Mouse (Mus musculus) cerebellum, postnatal 4 days (tissue): Measurements from ENCODE around the gene Klk6.

ENCODE experiments used
- DNase-seq, 2 experiments: peaks; one replicate each; pipeline ENCODE4 v3.0.0; 2022; ENCODE audit warnings: low spot score in 2 of 2, mixed read lengths in 1 of 2

Gene Klk6

DNA sequence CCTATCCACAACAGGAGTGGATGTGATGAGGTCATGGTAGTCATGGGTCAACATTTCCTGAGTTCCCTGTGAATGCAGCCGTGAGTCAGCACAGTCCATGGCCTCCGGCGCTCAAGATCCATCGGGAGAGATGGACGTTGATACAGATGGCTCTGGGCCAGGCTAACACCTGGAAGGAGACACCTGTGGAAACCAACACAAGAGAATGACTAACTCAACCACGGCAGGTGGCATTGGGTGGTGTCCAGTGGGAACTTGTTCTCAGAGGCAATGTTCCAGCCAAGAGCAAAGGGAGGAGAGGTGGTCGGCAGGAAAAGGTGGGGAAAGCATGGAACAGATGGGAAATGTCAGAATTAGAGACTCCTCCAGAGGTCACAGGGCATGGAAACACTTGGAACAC is 2.7 kb upstream of the Klk6 start:
- no peak for DNase-seq

DNA sequence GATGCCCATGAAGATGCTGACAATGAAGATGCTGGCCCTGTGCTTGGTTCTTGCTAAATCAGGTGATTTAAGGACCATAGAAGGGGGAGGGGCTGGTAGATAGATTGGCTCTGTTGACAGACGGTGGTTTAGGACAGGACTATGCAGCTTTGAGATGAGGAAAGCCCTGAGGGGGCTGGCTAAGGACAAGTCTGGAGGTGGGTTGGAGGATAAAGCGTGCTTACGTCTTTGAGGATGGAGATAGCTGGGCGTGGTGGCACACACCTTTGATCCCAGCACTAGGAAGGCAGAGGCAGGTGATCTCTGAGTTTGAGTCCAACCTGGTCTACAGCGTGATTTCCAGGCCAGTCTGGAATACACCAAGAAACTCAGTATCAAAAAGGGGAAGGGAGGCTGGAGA is 1.8 kb downstream of the Klk6 start:
- DNase-seq, result no peak

DNA sequence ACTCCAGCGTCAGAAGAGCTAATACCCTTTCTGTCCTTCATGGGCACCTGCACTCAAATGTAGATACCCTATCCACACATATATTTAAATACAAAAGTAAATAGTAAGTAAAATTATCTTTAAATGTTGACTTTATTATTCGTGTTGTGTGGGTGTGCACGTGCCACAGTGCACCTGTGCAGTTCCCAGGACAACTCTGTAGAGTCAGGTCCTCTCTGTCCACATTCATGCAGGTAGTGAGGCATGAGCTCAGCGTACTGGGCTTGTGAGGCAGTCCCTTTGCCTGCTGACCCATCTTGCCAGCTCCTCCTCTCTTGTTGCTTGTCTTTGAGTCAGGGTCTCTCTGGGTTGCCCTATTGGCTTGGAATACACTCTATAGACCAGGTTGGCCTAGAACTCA is 3.4 kb downstream of the Klk6 start:
- DNase-seq, result no peak

DNA sequence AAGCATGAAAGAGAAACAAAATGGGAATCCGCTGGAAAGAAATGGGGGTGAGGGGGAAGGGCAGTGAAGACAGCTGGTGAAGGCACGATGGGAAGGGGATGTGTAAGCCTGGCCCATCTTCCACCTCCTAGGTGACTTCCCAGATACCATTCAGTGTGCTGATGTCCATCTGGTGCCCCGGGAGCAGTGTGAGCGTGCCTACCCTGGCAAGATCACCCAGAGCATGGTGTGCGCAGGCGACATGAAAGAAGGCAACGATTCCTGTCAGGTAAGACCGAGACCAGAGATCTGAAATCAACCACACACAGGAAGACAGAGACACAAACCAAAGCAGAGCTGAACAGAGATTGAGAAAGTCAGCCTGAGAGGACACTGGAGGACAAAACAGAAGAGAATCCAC is 4.7 kb downstream of the Klk6 start:
- no peak for DNase-seq

DNA sequence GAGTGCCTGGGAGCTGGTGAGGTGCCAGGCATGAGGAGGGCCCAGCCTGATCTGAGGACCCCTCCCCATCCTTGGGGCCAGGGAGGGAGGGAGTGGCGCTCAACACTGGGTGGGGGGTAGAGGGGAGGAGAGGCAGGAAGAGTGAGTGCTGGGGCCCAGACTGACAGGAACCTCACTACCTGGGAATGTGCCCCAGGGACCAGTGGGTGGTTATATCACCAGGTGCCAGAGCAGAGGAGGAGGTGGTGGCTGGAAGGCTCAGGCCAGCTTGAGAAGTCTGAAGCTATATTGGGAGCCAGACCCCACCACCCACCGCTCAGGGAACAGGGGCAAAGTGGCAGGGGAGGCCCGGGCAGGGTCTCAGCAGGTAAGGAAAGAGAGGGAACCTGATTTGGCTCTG is 17.4 kb downstream of the Klk6 start, which contains the start of gene Klk5:
Gene Klk5 (plus strand): TSS at position 271 of the 400 bp plus-strand sequence.
- DNase-seq, result no peak

DNA sequence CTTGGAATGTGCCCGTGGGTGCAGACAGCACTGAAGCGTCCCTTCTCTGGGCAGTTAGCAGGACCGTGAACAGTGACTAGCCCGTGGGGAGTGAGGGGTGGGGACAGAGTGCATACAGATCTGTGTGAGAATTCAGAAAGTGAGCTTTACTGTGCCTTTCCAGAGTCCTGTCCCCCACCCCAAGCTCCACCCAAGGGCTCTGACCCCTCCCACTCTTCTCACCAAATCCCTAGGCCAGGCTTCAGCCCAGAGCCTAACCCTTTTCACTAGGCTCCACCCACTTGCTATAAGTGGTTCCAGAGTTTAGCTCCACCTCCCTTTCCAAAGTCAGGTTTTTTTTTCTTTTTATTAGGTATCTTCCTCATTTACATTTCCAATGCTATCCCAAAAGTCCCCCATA is 19.5 kb downstream of the Klk6 start:
- DNase-seq, result no peak

DNA sequence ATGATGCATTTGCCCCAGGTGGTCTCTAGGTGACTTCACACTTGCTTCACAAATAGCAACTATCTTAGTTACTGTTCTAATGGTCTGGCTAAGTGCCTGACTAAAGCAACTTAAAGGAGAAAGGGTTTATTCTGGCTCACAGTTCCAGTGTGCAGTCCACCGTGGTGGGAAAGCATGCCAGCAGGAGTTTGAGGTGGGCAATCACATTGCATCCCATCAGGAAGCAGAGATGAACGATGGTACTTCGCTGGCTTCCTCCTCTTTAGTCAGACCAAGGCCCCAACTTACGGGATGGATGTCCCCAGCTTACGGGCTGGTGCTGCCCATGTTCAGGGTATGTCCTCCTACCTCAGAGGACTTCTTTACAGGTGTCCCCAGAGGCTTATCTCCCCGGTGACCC is 27.3 kb downstream of the Klk6 start:
- DNase-seq, result no peak

DNA sequence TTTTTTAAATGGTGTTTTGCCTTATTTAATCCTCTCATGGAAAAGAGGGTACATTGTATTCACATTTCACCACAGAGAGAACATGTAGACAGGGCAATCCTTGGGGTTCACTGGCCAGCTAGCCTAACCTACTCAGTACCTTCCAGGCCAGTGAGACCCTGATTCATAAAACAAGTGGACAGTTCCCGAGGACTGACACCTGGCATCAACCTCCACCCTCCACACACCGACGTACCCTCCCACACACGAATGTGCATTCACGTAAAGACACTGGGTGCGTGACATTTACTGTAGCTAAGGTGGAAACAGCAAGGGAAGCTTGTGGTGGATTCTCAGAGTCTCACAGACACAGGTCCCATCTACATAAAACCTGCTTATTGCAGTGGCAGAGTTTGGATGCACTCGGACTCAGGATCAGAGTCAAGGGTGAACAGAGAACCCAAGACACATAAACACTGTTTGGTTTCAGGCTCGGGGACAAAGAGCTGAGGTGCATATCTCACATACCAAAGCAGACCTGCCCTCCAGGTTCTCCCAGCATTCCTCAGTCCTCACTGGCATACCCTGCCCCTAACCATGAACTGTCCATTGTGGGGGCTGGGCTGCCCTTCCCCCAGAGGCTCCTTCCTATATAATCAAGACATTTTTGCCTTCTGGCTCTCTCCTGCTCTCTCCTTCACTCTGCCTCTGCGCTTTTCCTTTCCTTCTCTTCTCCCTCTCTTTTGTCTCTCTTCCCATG is 30.5 kb downstream of the Klk6 start:
- DNase-seq, result no peak

DNA sequence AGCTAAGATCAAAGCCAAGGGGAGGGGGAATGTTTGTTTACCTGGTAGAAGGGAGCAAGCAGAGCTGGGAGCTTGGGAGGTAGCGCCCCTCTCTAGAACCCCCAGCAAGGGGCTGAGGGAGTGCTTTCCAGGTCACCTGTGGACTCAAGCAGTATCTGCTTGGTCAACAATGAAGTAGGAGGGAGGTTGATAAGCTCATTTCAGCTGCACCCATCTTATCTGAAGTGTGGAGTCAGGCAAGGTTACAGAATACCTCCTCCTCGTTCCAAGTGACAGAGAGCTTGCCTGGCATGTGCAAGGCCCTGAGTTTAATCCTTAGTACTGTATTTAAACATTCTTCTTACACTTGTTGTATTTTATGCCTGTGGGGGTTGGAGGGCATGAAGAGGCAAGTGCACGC is 31.4 kb downstream of the Klk6 start:
- DNase-seq, result no peak

DNA sequence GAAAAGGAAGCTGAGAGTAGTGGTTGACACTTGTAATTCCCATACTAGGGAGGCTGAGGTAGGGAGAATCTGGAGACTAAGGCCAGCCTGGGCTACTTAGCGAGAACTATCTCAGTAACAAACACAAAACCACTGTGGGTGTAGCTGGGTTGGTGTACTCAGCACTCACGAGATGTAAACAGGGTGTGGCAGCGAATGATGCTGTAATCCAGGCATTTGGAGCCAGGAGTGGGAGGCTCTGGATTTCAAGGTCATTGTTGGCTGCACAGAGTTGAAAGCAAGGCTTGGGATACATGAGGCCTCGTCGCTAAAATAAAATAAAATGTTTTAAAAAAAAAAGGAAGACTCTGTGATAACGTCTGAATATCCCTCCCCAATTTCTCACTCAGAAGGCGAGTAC is 32.0 kb downstream of the Klk6 start:
- DNase-seq, result no peak

DNA sequence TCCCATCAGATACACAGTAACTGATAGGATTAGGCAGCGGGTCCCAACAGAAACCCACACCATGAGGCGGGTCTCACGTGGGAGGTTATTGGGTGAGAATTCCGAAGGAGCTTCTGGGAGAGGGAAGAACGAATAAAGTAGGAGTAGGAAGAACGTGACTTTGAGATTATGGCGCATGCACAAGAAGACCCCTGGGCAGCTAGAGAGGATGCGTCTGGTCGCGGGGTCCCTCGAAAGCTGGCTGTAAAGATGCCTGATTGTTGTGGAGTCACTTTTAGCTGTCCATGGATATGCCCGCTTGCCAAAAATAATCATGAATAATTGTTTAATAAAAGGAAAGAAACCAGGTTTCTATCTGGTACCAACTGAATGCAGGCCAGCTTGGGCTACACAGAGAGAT is 33.2 kb downstream of the Klk6 start:
- DNase-seq, result no peak

DNA sequence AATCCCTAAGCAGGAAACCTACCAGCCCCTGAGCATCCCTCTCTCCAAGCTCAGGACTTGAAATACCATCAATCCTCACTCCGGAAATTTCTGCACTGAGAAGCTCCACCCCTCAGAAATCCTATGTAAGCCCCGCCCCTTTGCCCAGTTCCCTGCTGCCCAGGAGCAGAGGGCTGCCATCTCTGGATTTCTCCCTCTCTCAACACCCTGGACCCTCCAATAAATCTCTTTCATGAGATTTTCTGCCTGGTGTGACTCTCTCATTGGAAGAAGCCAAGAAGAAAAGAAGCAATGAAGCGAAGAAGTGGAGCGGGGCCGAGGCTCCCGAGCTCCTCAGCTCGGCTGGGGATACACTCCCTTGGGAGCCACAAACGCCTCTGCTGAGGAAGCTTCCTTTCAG is 36.1 kb downstream of the Klk6 start:
- no peak for DNase-seq

DNA sequence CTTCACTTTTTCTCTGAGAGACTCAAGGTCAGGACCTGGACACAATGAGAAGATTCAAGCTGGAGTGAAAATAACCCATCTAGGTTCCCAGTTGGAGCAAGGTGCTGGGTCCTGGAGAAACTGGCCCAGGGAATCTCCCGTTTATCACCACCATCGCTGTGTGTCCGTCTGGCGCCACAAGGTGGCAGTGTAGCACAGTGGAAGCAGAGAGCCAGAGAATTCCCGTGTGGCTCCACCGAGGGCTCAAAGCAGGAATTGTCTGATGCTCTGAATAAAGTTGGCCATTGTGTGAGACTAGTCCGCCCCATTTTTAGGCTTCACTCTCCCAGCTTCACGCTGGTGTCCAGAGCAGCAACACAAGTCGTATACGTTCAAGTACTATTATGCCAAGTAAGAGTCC is 48.9 kb downstream of the Klk6 start:
- DNase-seq, result peak; percentile 64 to 82

DNA sequence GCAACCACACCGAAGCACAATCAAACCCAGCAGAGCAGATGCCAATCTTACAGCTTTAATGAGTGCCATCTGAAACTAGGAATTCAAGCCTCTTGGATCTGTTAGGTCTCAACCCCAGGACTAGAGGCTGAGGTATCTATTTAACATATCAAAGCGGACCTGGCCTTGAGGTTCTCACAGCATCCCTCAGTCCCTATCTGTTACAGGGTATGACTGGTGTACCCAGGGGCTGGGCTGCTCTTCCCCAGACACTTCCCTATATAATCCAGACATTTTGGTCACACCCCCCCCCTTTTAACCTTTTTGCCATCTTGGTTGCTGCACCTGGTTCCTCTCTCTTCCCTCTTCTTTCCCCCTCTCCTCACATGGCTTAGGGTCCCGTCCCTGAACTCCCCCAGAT is 49.4 kb downstream of the Klk6 start:
- no peak for DNase-seq

DNA sequence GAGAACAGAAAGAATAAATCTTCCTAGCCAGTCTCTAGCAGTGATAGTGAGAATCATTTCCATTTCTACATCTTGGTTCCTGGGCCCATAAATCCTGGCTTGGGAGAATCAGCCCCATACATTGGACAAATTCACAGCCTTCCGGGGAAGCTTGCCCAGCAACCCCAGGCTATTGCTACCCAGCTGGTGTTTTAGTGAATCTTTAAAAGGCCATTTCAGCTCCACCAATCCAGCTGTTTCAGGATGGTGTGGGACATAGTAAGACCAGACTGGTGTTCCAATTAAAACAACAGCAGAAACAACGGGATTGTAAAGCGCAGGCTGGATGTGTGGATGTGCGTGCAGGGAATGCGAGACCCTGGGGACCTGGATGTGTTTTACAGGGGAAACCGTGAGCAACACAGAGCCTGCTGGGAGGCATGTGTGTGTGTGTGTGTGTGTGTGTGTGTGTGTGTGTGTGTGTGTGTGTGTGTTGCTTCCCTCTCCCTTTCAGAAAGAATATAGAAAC is 50.6 kb downstream of the Klk6 start:
- no peak for DNase-seq

DNA sequence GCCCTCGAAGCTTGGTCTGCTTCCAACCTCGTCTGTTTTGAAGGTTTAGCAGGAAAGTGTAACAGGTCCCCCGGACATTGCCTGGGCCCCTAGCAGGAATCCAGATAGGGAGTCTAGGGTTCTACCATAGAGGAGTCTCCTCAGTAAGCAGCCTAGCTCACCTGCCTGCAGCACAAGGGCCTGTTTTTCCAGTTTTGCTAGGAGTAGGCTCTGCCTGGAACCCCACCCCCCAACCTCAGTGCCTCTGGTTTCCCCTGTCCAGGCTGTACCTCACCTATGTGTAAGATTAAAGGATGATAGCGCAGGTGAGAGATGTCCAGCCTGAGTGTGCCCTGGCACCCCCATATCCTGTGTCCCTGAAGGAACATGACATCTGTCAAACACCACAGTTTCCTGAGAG is 52.1 kb downstream of the Klk6 start:
- no peak for DNase-seq

DNA sequence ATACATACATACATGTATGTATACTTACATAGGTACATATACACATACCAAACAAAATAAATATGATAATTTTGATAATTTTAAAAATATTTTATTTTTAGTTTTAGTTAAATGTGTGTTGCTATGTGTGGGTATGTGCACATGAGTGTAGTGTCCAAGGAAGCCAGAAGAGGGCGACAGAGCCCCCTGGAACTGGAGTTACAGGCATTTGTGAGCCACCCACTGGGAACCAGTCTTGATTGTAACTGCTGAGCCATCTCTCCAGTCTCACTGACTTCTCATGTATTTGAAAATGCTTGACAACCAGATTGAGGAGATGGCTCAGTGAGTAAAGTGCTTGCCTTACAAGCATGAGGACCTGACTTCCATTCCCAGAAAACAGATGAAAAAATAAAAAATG is 54.0 kb downstream of the Klk6 start:
- no peak for DNase-seq

DNA sequence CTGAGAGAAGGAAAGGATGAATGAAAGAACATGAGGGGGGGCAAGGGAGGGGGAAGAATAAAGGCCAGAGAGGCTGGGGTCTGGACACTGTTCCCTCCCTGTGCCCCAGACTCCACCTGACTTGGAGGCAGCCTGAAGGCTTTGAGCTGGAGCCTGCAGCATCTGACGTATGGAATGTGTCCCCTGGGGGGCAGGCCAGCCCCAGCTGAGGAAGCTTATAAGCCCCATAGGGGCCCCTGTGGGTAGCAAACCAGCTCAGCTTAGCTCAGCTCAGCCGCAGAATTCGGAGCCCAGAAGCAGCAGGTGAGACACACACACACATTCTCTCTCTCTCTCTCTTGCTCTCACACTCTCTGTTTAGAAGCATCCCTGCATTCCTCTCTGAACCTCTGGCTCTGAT is 56.6 kb downstream of the Klk6 start, which contains the start of gene Klk4:
Gene Klk4 (plus strand): TSS at position 249 of the 400 bp plus-strand sequence.
- peak in 1 of 2 experiments; percentile 12 for DNase-seq
